Mouse (Mus musculus) hindbrain, embryonic 13.5 days (tissue): ENCODE measurements around the gene Mei1. TPM values are rescaled to one million over a fixed set of nuclear protein-coding genes. Genes with fewer than 3 reads are reported as not detected.
A peak's percentile ranks its signal among the peaks of the same experiment; 100 is the strongest.

ENCODE experiments used
- ATAC-seq: fragments of 200-750 bp; cut with Nextera tagmentation; 2 replicates; pipeline ENCODE4 v1.8.0; 2017; ENCODE audit warnings: moderate TSS enrichment; ENCODE audit not compliant: low FRiP score
- H3K27ac ChIP-seq: fragments of 300-500 bp; sonication (generic); 2 replicates; pipeline ENCODE4 v1.5.1; 2015; ENCODE audit warnings: inconsistent platforms, mild to moderate bottlenecking, moderate library complexity
- H3K27me3 ChIP-seq: fragments of 300-500 bp; sonication (generic); 2 replicates; pipeline ENCODE4 v1.6.1; 2015; ENCODE audit warnings: mild to moderate bottlenecking, inconsistent platforms
- H3K36me3 ChIP-seq: fragments of 300-500 bp; sonication (generic); 2 replicates; pipeline ENCODE4 v1.6.1; 2015; ENCODE audit warnings: mild to moderate bottlenecking, inconsistent platforms
- H3K4me1 ChIP-seq: fragments of 300-500 bp; sonication (generic); replicated peaks from 2 replicates; pipeline ENCODE4 v1.6.1; 2015; ENCODE audit warnings: inconsistent platforms
- H3K4me2 ChIP-seq: fragments of 300-500 bp; sonication (generic); 2 replicates; pipeline ENCODE4 v1.6.1; 2015; ENCODE audit warnings: inconsistent platforms, mild to moderate bottlenecking, moderate library complexity
- H3K4me3 ChIP-seq: fragments of 300-500 bp; sonication (generic); 2 replicates; pipeline ENCODE4 v1.5.1; 2015; ENCODE audit warnings: mild to moderate bottlenecking, inconsistent platforms
- H3K9ac ChIP-seq: fragments of 300-500 bp; sonication (generic); 2 replicates; pipeline ENCODE4 v1.6.1; 2015; ENCODE audit warnings: mild to moderate bottlenecking, inconsistent platforms
- H3K9me3 ChIP-seq: fragments of 300-500 bp; sonication (generic); 2 replicates; pipeline ENCODE4 v1.6.1; 2016; ENCODE audit warnings: inconsistent platforms
- WGBS: fragments of 180-500 bp; shearing (Covaris S2); methylation state at CpG from one replicate; pipeline ENCODE4 v1.1.7; 2015; 5-methylcytosine and 5-hydroxymethylcytosine counted together
- polyA plus RNA-seq: library from polyadenylated mRNA; unstranded; fragments of >200 nt; fragmentation: Nextera tagmentation; extraction: Ambion mirVana; gene quantifications from 2 replicates; pipeline ENCODE4 v1.2.1, GENCODE M21; 2015

Gene Mei1
- polyA plus RNA-seq, 1 experiment from 2014 or later: 0.05 TPM

DNA sequence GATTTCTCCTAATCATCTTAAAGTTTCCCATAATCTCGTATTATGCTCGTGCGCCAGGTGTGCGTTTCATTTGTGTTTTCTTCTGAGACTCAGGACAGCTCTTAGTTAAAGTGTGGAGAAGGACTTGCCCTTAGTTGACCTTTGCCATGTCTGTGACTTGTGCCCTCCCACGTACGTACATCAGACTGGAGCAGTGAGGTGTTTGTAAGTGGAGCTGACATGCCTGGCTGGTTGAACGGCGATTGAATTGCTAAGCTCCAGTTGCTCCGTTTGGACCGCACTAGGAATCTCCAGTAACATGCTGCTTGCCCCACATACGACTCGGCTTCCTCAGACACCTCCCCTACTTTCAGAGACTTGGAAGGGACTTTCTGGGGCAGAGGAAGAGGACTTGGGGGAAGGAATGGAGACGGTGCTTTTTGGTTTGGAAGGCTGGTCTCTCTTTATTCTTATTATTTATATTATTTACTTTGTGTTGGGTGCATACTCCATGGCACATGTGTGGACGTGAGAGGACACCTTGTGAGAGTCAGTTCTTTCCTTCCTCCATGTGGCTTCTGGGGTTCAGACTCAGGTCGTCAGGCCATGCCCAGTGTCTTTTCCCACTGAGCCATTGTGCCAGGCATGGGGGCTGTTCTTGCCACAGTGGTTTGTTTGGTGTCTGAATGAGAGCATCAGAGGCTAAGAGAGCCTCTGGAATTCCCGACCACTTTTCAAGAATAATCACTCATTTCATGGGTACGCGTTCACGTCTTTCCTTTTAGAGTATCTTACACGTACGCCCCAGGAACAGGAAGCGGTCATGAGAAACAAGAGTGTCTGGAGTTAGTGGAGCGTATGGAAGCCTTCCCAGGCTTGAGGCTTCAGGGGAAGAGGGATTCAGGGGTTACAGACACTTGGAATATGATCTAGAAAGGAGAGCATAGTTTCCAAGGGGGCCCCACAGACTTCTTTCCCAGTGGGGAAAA is 97.7 kb downstream of the Mei1 start:
- Histone ChIP-seq H3K36me3 (peaks cover 28% of the 10 kb centered on the region), H3K9me3 (no peaks in the 10 kb centered on the region), H3K27me3 (no peaks in the 10 kb centered on the region), H3K4me2 (no peak overlapping the region), H3K4me3 (no peak overlapping the region), H3K9ac (no peak overlapping the region), H3K4me1 (peaks cover 67% of the 10 kb centered on the region), H3K27ac (no peak overlapping the region)
- 59% methylated on average over 23 of the region's 23 CpGs for WGBS
- no peak for ATAC-seq

DNA sequence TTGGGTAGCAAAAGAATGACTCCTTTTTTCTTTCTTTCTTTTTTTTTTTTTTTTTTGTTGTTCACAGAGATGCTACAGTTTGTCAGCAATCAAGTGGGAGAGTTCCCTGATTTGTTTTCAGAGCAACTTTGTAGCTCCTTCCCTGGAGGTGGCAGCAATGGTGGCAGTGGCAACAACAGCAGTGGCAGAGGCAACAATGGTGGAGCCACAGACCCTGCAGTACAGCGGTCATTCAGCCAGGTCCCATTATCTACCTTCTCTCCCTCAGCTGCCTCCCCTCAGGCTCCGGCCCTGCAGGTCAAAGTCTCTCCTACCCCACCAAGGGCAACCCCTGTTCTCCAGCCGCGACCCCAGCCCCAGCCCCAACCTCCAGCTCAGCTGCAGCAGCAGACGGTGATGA is 99.9 kb downstream of the Mei1 start:
- Histone ChIP-seq H3K9me3 (no peaks in the 10 kb centered on the region), H3K4me3 (no peak overlapping the region), H3K4me1 (peaks cover 50% of the 10 kb centered on the region), H3K36me3 (peaks cover 48% of the 10 kb centered on the region), H3K27ac (peak overlapping the region; percentile 62; the same call in 1 of the 2 replicates), H3K4me2 (no peak overlapping the region), H3K9ac (no peak overlapping the region), H3K27me3 (no peaks in the 10 kb centered on the region)
- WGBS: 85% methylated on average over 5 of the region's 5 CpGs
- no peak for ATAC-seq

DNA sequence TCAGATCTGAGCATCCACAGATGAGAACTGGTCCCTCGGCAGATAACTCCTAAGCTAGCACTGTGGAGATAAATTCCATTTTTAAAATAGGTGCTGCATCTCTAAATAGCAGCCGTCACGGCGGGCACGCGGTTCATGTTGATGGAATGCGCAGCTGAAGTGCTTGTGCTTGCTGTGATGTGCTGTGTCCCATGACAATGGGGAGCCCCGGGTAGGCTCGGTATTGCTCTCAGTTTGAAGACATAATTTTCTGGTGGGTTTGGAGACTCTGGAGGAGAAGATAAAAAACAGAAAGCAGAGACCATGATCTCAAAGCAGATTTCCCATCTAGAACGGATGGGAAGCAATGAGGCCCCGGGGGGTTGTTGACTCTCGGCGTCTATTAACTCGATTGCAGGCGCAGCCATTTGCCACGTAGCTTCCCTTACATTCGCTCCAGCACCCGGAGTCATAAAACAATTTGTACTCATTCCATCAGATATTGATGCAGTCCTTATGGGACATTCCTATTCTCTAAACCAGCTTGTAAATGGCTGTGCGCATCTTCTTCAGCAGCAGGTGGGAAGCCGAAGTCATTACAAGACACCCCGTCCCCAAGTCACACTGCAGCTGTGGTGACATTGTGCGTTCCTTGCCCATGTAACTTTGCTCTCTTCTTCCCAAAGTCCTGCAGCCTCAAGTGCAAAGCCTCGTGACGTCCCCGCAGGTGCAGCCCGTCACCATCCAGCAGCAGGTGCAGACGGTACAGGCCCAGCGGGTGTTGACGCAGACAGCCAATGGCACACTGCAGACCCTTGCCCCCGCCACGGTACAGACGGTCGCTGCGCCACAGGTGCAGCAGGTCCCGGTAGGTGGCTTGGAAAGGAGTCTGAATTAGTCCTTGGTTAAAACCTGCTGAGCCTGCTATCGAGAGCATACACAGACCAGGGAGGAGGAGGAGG is 100.9 kb downstream of the Mei1 start:
- Histone ChIP-seq H3K4me3 (no peak overlapping the region), H3K27me3 (no peaks in the 10 kb centered on the region), H3K9ac (no peak overlapping the region), H3K9me3 (no peaks in the 10 kb centered on the region), H3K4me1 (peaks cover 45% of the 10 kb centered on the region), H3K36me3 (peaks cover 58% of the 10 kb centered on the region), H3K4me2 (no peak overlapping the region), H3K27ac (peak overlapping the region; percentile 76)
- peak; percentile 55 for ATAC-seq
- WGBS: 70% methylated on average over 36 of the region's 36 CpGs

DNA sequence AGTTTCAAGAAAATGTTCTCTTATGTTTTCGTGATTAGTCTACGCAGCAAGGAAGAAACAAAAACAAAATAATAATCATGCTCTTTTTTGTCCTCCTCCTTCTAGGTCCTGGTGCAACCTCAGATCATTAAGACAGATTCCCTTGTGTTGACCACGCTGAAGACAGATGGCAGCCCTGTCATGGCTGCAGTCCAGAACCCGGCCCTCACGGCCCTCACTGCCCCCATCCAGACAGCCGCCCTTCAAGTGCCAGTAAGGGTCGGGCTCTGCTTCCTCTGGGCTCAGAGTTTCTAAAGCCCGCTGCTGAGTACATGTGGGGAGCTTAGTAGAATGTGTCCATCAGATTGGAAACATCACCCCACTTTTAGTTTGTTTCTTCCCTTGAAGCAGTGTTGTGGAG is 102.9 kb downstream of the Mei1 start:
- H3K4me3 ChIP-seq: no peak overlapping the region
- H3K4me1 ChIP-seq: peaks cover 26% of the 10 kb centered on the region
- no peaks in the 10 kb centered on the region for H3K9me3 ChIP-seq
- H3K9ac ChIP-seq: no peak overlapping the region
- peaks cover 76% of the 10 kb centered on the region for H3K36me3 ChIP-seq
- 84% methylated on average over 8 of the region's 8 CpGs for WGBS
- ATAC-seq: no peak
- H3K27ac ChIP-seq: no peak overlapping the region
- no peak overlapping the region for H3K4me2 ChIP-seq
- no peaks in the 10 kb centered on the region for H3K27me3 ChIP-seq

DNA sequence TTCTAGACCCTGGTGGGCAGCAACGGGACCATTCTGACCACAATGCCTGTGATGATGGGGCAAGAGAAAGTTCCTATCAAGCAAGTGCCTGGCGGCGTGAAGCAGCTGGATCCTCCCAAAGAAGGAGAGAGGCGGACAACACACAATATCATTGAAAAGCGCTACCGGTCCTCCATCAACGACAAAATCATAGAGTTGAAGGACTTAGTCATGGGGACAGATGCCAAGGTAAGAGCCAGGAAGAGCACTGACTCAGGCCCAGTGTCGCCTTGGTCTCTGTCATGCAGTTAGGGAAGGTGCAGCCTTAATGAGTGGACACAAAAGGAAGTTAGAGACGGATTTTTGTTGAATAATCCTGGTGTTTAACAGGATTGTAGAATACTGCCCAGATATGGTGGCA is 105.3 kb downstream of the Mei1 start:
- H3K9me3 ChIP-seq: no peaks in the 10 kb centered on the region
- peaks cover 97% of the 10 kb centered on the region for H3K36me3 ChIP-seq
- WGBS: 97% methylated on average over 9 of the region's 9 CpGs
- no peak overlapping the region for H3K27ac ChIP-seq
- ATAC-seq: no peak
- no peak overlapping the region for H3K4me2 ChIP-seq
- no peaks in the 10 kb centered on the region for H3K27me3 ChIP-seq
- no peak overlapping the region for H3K4me3 ChIP-seq
- no peak overlapping the region for H3K9ac ChIP-seq
- H3K4me1 ChIP-seq: peaks cover 13% of the 10 kb centered on the region

Other genes with a start within 250 kb of the Mei1 start
- gene Tob2, start 211.2 kb upstream of the Mei1 start, polyA plus RNA-seq: 15.6 and 15.7 TPM in 2 replicates
- gene Phf5a, start 198.1 kb upstream of the Mei1 start, polyA plus RNA-seq: 123 and 125 TPM in 2 replicates
- 237 and 248 TPM in 2 replicates for gene Aco2, start 197.7 kb upstream of the Mei1 start, polyA plus RNA-seq
- gene Polr3h, start 143.8 kb upstream of the Mei1 start, polyA plus RNA-seq: 73.3 and 76.8 TPM in 2 replicates
- 130 and 137 TPM in 2 replicates for gene Csdc2, start 133.2 kb upstream of the Mei1 start, polyA plus RNA-seq
- gene Pmm1, start 109.1 kb upstream of the Mei1 start, polyA plus RNA-seq: 62.9 and 65.3 TPM in 2 replicates
- not detected in 2 replicates for gene 1700029P11Rik, start 89.5 kb upstream of the Mei1 start, polyA plus RNA-seq
- 43.4 and 44.9 TPM in 2 replicates for gene Xrcc6, start 82.2 kb upstream of the Mei1 start, polyA plus RNA-seq
- gene Desi1, start 36.1 kb upstream of the Mei1 start, polyA plus RNA-seq: 42.2 and 45.1 TPM in 2 replicates
- gene Snu13, start 22.4 kb upstream of the Mei1 start, polyA plus RNA-seq: 225 and 241 TPM in 2 replicates
- gene 4930407I10Rik, start 10.8 kb upstream of the Mei1 start, polyA plus RNA-seq: not detected in 2 replicates
- gene Ccdc134, start 57.9 kb downstream of the Mei1 start, polyA plus RNA-seq: 13.0 and 14.8 TPM in 2 replicates
- gene Srebf2, start 77.2 kb downstream of the Mei1 start, polyA plus RNA-seq: 179 and 193 TPM in 2 replicates
- 0.93 and 1.8 TPM in 2 replicates for gene Shisa8, start 142.8 kb downstream of the Mei1 start, polyA plus RNA-seq
- not detected in 2 replicates for gene Tnfrsf13c, start 154.4 kb downstream of the Mei1 start, polyA plus RNA-seq
- 20.0 and 22.0 TPM in 2 replicates for gene Cenpm, start 174.8 kb downstream of the Mei1 start, polyA plus RNA-seq
- gene 1500009C09Rik, start 182.4 kb downstream of the Mei1 start, polyA plus RNA-seq: 8.9 and 9.2 TPM in 2 replicates
- 329 and 346 TPM in 2 replicates for gene Sept3, start 204.9 kb downstream of the Mei1 start, polyA plus RNA-seq
- 0.16 and 0.18 TPM in 2 replicates for gene Wbp2nl, start 229.0 kb downstream of the Mei1 start, polyA plus RNA-seq